Mouse (Mus musculus) MEL (cell line): ENCODE measurements around the gene Serpinb7.

ENCODE experiments used
- CHD2 ChIP-seq: IDR thresholded peaks from 2 replicates; pipeline ENCODE4 v1.6.1; 2011; ENCODE audit warnings: low read length, improper control_type of control experiment
- CTCF ChIP-seq, 3 experiments: IDR thresholded peaks in 2 of 3; conservative IDR thresholded peaks in 1 of 3; 2 replicates each; pipeline ENCODE4 v1.5.1; 2011 to 2012; ENCODE audit warnings: low read length in 3 of 3, low read depth in 2 of 3, mild to moderate bottlenecking in 2 of 3, improper control_type of control experiment in 1 of 3, inconsistent platforms in 1 of 3, mixed read lengths in 1 of 3, moderate library complexity in 1 of 3; ENCODE audit not compliant: control insufficient read depth in 1 of 3, insufficient read depth in 1 of 3, poor library complexity in 1 of 3, severe bottlenecking in 1 of 3
- ELF1 ChIP-seq: IDR thresholded peaks from 2 replicates; pipeline ENCODE4 v1.6.1; 2014; ENCODE audit warnings: low read depth, mild to moderate bottlenecking, inconsistent platforms, low read length, improper control_type of control experiment, moderate library complexity
- GATA1 ChIP-seq: IDR thresholded peaks from 2 replicates; pipeline ENCODE4 v1.6.1; 2011; ENCODE audit warnings: low read depth, low read length, improper control_type of control experiment
- MYC ChIP-seq: IDR thresholded peaks from 2 replicates; pipeline ENCODE4 v1.6.1; 2011; ENCODE audit warnings: low read depth, mild to moderate bottlenecking, low read length, improper control_type of control experiment, moderate library complexity
- POLR2A ChIP-seq, 2 experiments: IDR thresholded peaks; 2 replicates each; pipeline ENCODE4 v1.6.1; 2011 to 2012; ENCODE audit warnings: low read length in 2 of 2, mild to moderate bottlenecking in 2 of 2, control low read depth in 1 of 2, improper control_type of control experiment in 1 of 2, low read depth in 1 of 2, moderate library complexity in 1 of 2; ENCODE audit not compliant: control insufficient read depth in 1 of 2, insufficient read depth in 1 of 2, poor library complexity in 1 of 2
- POLR2AphosphoS5 ChIP-seq: IDR thresholded peaks from 2 replicates; pipeline ENCODE4 v1.6.1; 2012; ENCODE audit warnings: low read depth, borderline replicate concordance, mild to moderate bottlenecking, inconsistent platforms, low read length, moderate library complexity, mixed read lengths
- RAD21 ChIP-seq: IDR thresholded peaks from 2 replicates; pipeline ENCODE4 v1.6.1; 2011; ENCODE audit warnings: mild to moderate bottlenecking, low read depth, low read length, improper control_type of control experiment
- USF2 ChIP-seq, 2 experiments: IDR thresholded peaks; 2 replicates each; pipeline ENCODE4 v1.6.1; 2011 to 2012; ENCODE audit warnings: improper control_type of control experiment in 2 of 2, low read length in 2 of 2, borderline replicate concordance in 1 of 2, inconsistent platforms in 1 of 2, low read depth in 1 of 2, mild to moderate bottlenecking in 1 of 2; ENCODE audit not compliant: insufficient read depth in 1 of 2

DNA sequence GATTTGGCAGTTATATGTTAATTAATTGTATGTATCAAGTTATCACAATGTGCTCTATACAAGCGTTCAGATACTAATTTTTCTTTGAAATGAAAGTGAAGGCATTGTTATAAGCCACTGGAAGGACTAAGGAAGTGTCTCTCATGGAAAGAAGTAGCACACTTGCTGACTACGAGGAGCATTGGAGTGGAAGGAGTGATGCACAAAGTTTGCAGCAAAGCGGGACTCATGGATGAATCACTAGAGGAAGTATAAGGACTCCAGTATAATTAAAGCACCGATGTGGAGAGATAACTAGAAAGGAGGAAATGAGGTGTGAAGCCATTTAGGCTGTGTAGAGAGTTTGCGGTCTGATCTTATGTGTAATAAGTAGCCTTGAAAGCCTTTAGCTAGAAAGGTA is 45.9 kb downstream of the Serpinb7 start:
- no peak for TF ChIP-seq POLR2A (IDR thresholded peaks at IDR 0.05; ENCODE audit: control insufficient read depth in 1 of 2, insufficient read depth in 1 of 2, low read depth in 1 of 2, low read length in 2 of 2, poor library complexity in 1 of 2)
- no peak for TF ChIP-seq RAD21
- TF ChIP-seq CHD2 = no peak
- no peak for TF ChIP-seq CTCF (IDR thresholded peaks at IDR 0.05 in 2 of 3, conservative IDR thresholded peaks at IDR 0.05 in 1 of 3; ENCODE audit: control insufficient read depth in 1 of 3, insufficient read depth in 1 of 3, low read depth in 2 of 3, low read length in 3 of 3, poor library complexity in 1 of 3, severe bottlenecking in 1 of 3)
- TF ChIP-seq ELF1 = no peak
- no peak for TF ChIP-seq MYC
- no peak for TF ChIP-seq POLR2AphosphoS5
- peak; percentile 48 for TF ChIP-seq GATA1
- no peak for TF ChIP-seq USF2 (IDR thresholded peaks at IDR 0.05; ENCODE audit: borderline replicate concordance in 1 of 2, insufficient read depth in 1 of 2, low read depth in 1 of 2, low read length in 2 of 2)
